Mouse (Mus musculus) liver, postnatal 0 days (tissue): Measurements from ENCODE around the gene 1700088E04Rik. TPM values are rescaled to one million over a fixed set of nuclear protein-coding genes. Genes with fewer than 3 reads are reported as not detected.

ENCODE experiments used
- ATAC-seq: fragments of 200-750 bp; cut with Nextera tagmentation; 2 replicates; pipeline ENCODE4 v1.8.0; 2017; ENCODE audit warnings: mild to moderate bottlenecking, moderate library complexity
- DNase-seq: peaks from one replicate; pipeline ENCODE4 v3.0.0-alpha.2; 2016
- H3K27ac ChIP-seq: fragments of 300-500 bp; sonication (generic); 2 replicates; pipeline ENCODE4 v1.5.1; 2014; ENCODE audit warnings: antibody characterized with exemption, moderate library complexity, mild to moderate bottlenecking, low read depth
- H3K27me3 ChIP-seq: fragments of 300-500 bp; sonication (generic); 2 replicates; pipeline ENCODE4 v1.6.1; 2014; ENCODE audit warnings: low read length, control low read depth, mixed read lengths; ENCODE audit not compliant: insufficient read depth
- H3K36me3 ChIP-seq: fragments of 300-500 bp; sonication (generic); replicated peaks from 2 replicates; pipeline ENCODE4 v1.6.1; 2014; ENCODE audit warnings: mild to moderate bottlenecking, control low read depth, low read length, moderate library complexity, mixed read lengths; ENCODE audit not compliant: insufficient read depth
- H3K4me1 ChIP-seq: fragments of 300-500 bp; sonication (generic); 2 replicates; pipeline ENCODE4 v1.6.1; 2014; ENCODE audit warnings: antibody characterized with exemption, mild to moderate bottlenecking, control low read depth; ENCODE audit not compliant: insufficient read depth
- H3K4me2 ChIP-seq: fragments of 300-500 bp; sonication (generic); 2 replicates; pipeline ENCODE4 v1.6.1; 2014; ENCODE audit warnings: low read depth, mild to moderate bottlenecking, low read length, moderate library complexity, mixed read lengths
- H3K4me3 ChIP-seq: fragments of 300-500 bp; sonication (generic); 2 replicates; pipeline ENCODE4 v1.5.1; 2014; ENCODE audit warnings: low read depth, low read length
- H3K9ac ChIP-seq: fragments of 300-500 bp; sonication (generic); replicated peaks from 2 replicates; pipeline ENCODE4 v1.6.1; 2014; ENCODE audit warnings: mild to moderate bottlenecking, moderate library complexity
- H3K9me3 ChIP-seq: fragments of 300-500 bp; sonication (generic); 2 replicates; pipeline ENCODE4 v1.6.1; 2016; ENCODE audit warnings: mild to moderate bottlenecking, control low read depth, low read length, mixed read lengths
- CTCF ChIP-seq: sonication (generic); IDR thresholded peaks from 2 replicates; pipeline ENCODE4 v1.5.1; 2016; ENCODE audit warnings: antibody characterized with exemption, low read depth
- EP300 ChIP-seq: IDR thresholded peaks from 2 replicates; pipeline ENCODE4 v1.6.1; 2016; ENCODE audit warnings: antibody characterized with exemption, low read depth, mild to moderate bottlenecking
- WGBS: fragments of 180-500 bp; shearing (Covaris S2); extraction: QIAGEN DNeasy Blood & Tissue Kit; methylation state at CpG from one replicate; pipeline ENCODE4 v1.1.7; 2014; ENCODE audit not compliant: insufficient replicate concordance; 5-methylcytosine and 5-hydroxymethylcytosine counted together
- polyA plus RNA-seq: library from polyadenylated mRNA; unstranded; fragments of >200 nt; fragmentation: Nextera tagmentation; extraction: Ambion mirVana; gene quantifications from 2 replicates; pipeline ENCODE4 v1.2.1, GENCODE M21; 2015

1700088E04Rik gene
- polyA plus RNA-seq, 1 experiment from 2014 or later, result 1.2 TPM

DNA sequence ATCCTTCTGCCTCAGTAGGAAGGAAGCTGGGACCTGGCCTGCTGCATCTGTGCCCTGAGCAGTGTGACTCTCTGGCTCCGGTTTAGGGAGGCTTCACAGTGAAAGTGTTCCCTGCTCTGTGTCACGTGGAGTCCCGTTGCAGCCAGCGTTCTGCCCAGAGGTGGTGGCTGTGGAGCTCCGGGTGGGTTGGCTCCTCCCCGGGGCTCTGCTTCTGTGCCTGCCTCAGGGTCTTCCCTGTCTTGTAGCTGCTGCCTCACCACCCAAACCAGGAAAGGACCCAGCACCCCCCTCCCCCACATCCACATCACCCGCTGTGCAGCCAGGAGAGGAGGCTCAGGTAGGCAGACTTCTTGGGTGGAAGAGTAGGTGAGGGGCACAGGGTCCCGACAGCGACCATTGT, 21.6 kb downstream of the 1700088E04Rik start:
- Histone ChIP-seq H3K9ac (no peak overlapping the region), H3K4me2 (no peak overlapping the region), H3K9me3 (no peaks in the 10 kb centered on the region), H3K4me3 (no peak overlapping the region), H3K27me3 (no peaks in the 10 kb centered on the region), H3K36me3 (peaks cover 11% of the 10 kb centered on the region), H3K27ac (no peak overlapping the region), H3K4me1 (no peaks in the 10 kb centered on the region)
- 80% methylated on average over 9 of the region's 9 CpGs for WGBS
- DNase-seq (no peak), ATAC-seq (no peak)
- TF ChIP-seq EP300 (no peak), CTCF (no peak)

GRCm38 (mm10) chr15:79115276-79115675, 25.8 kb downstream of the 1700088E04Rik start:
- no peaks in the 10 kb centered on the region for H3K27me3 ChIP-seq
- 55% methylated on average over 5 of the region's 5 CpGs for WGBS

DNA sequence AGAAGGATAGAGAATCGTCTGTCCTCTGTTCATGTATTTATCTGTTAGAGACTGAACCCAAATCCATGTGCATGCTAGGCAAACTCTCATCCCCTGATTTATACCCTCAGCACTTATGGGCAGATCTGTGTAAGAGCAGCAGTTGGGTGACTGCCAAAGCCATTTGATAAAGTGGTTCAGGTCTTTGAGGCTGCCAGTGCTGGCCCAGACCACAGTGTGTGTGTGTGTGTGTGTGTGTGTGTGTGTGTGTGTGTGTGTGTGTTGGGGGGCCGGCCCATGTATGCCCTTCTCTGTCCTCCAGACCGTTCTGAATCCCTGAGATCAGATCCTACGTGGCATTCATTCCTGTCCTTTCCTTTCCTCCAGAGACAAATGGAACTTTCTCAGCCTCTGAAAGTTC, 29.3 kb downstream of the 1700088E04Rik start:
- no peak overlapping the region for H3K27ac ChIP-seq
- H3K4me3 ChIP-seq, result no peak overlapping the region
- no peak for DNase-seq

More at GRCm38 (mm10) chr15:79115276-79115675, 25.8 kb downstream of the 1700088E04Rik start:
- Histone ChIP-seq H3K4me3 (no peak overlapping the region), H3K27ac (no peak overlapping the region), H3K4me1 (peaks cover 6% of the 10 kb centered on the region), H3K9ac (no peak overlapping the region), H3K36me3 (peaks cover 9% of the 10 kb centered on the region), H3K9me3 (no peaks in the 10 kb centered on the region), H3K4me2 (no peak overlapping the region)
- DNase-seq (no peak), ATAC-seq (no peak)
- TF ChIP-seq EP300 (no peak), CTCF (no peak)

GRCm38 (mm10) chr15:79110528-79110927, 30.5 kb downstream of the 1700088E04Rik start:
- no peak for TF ChIP-seq EP300
- no peak overlapping the region for H3K27ac ChIP-seq
- H3K9me3 ChIP-seq, result no peaks in the 10 kb centered on the region
- 80% methylated on average over 2 of the region's 2 CpGs for WGBS
- H3K4me2 ChIP-seq, result peak overlapping the region; percentile 97
- DNase-seq (no peak), ATAC-seq (no peak)
- H3K36me3 ChIP-seq, result peaks cover 1% of the 10 kb centered on the region; the same call in 1 of the 2 replicates
- H3K4me3 ChIP-seq, result peak overlapping the region; percentile 73; the same call in 1 of the 2 replicates
- 0 out of 2 replicates have a peak overlapping the region, but pooled peaks have one; percentile 11 for H3K9ac ChIP-seq
- H3K4me1 ChIP-seq, result peaks cover 23% of the 10 kb centered on the region
- no peaks in the 10 kb centered on the region for H3K27me3 ChIP-seq

More for the DNA sequence above, 29.3 kb downstream of the 1700088E04Rik start:
- no peak for TF ChIP-seq EP300
- TF ChIP-seq CTCF, result no peak
- peaks cover 23% of the 10 kb centered on the region for H3K4me1 ChIP-seq
- no peak overlapping the region for H3K9ac ChIP-seq
- no peak for ATAC-seq
- H3K9me3 ChIP-seq, result no peaks in the 10 kb centered on the region
- H3K36me3 ChIP-seq, result peaks cover 3% of the 10 kb centered on the region; the same call in 1 of the 2 replicates
- 76% methylated on average over 4 of the region's 4 CpGs for WGBS
- H3K4me2 ChIP-seq, result no peak overlapping the region
- no peaks in the 10 kb centered on the region for H3K27me3 ChIP-seq

- Histone ChIP-seq H3K4me1 (peaks cover 23% of the 10 kb centered on the region), H3K4me2 (peak overlapping the region; percentile 97), H3K27ac (no peak overlapping the region), H3K9me3 (no peaks in the 10 kb centered on the region), H3K9ac (peak overlapping the region; percentile 88), H3K4me3 (peak overlapping the region; percentile 73), H3K36me3 (no peaks in the 10 kb centered on the region; the same call in 1 of the 2 replicates), H3K27me3 (no peaks in the 10 kb centered on the region)
- 21% methylated on average over 9 of the region's 9 CpGs for WGBS
- DNase-seq, result no peak
- no peak for TF ChIP-seq CTCF
- no peak for TF ChIP-seq EP300
- ATAC-seq, result no peak
Measured at GRCm38 (mm10) chr15:79110031-79110430, 31.0 kb downstream of the 1700088E04Rik start.

DNA sequence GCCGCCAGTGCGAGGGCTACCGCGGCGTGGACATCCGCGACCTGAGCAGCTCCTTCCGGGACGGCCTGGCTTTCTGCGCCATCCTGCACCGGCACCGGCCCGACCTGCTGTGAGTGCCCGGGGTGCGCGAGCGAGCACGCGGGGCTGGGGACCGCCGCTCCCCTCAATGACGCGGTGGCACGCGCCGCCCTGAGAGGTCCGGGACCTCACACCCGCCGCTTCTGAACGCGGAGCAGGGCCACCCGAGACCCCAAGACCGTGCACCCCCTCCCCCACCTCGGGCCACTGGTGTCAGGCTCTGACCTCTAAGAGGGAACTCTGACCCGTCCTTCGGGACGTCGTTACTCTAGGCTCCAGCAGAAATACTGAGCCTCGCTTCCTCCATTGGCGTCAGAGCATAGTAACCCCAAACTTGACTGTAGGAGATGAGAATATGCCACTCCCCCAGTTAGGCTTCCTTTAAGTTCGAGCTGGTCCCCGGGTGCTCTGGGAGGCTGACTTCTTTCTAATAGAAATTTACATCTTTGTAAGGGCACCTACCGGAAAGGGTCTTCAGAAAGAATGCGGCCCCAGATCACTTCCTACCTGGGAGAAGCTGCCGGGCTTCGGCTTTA, 31.6 kb downstream of the 1700088E04Rik start:
- no peak for DNase-seq
- under 1% methylated on average over 41 of the region's 46 CpGs for WGBS
- H3K4me3 ChIP-seq, result peak overlapping the region; percentile 73
- peak overlapping the region; percentile 97 for H3K4me2 ChIP-seq
- no peaks in the 10 kb centered on the region for H3K27me3 ChIP-seq
- peak; percentile 63 for ATAC-seq
- H3K4me1 ChIP-seq, result peaks cover 23% of the 10 kb centered on the region
- H3K36me3 ChIP-seq, result no peaks in the 10 kb centered on the region; the same call in 1 of the 2 replicates
- TF ChIP-seq EP300 (no peak), CTCF (no peak)
- H3K27ac ChIP-seq, result peak overlapping the region; percentile 82
- no peaks in the 10 kb centered on the region for H3K9me3 ChIP-seq
- H3K9ac ChIP-seq, result peak overlapping the region; percentile 88
